Mouse (Mus musculus) spleen, adult 2 months (tissue): ENCODE results near the gene Ubtd1.

Experiments
- CTCF ChIP-seq: fragments of 200-500 bp; IDR thresholded peaks from 2 replicates; pipeline ENCODE4 v1.5.1; 2011; ENCODE audit warnings: mild to moderate bottlenecking, inconsistent platforms; ENCODE audit not compliant: insufficient read depth, insufficient read length, insufficient replicate concordance; ENCODE audit errors: extremely low read depth
- POLR2A ChIP-seq: fragments of 200-500 bp; IDR thresholded peaks from 2 replicates; pipeline ENCODE4 v1.6.1; 2011; ENCODE audit warnings: low read depth, low read length, inconsistent platforms

GRCm38 (mm10) chr19:42022542-42022848 is 40.9 kb downstream of the Ubtd1 start:
- TF ChIP-seq CTCF (no peak), POLR2A (no peak)
